Mouse (Mus musculus) myocyte (in vitro differentiated cells): ENCODE measurements around the gene Atp5g1.

ENCODE experiments used
- CEBPB ChIP-seq: IDR thresholded peaks from 2 replicates; pipeline ENCODE4 v1.6.1; 2011; ENCODE audit warnings: mild to moderate bottlenecking, moderate library complexity; ENCODE audit not compliant: poor library complexity, insufficient read depth, severe bottlenecking
- MAX ChIP-seq: IDR thresholded peaks from one replicate; pipeline ENCODE4 v1.6.1; 2011; ENCODE audit warnings: low read depth, mild to moderate bottlenecking, control low read depth
- MYOD1 ChIP-seq, 3 experiments: IDR thresholded peaks; one replicate each; pipeline ENCODE4 v1.6.1; 2011; ENCODE audit warnings: control low read depth in 2 of 3, low read depth in 2 of 3, mild to moderate bottlenecking in 2 of 3, moderate library complexity in 1 of 3; ENCODE audit not compliant: insufficient read length in 2 of 3, control insufficient read depth in 1 of 3
- MYOG ChIP-seq, 3 experiments: IDR thresholded peaks; one replicate each; pipeline ENCODE4 v1.6.1; 2011; ENCODE audit warnings: control low read depth in 2 of 3, low read depth in 2 of 3, mild to moderate bottlenecking in 2 of 3; ENCODE audit not compliant: insufficient read length in 2 of 3, control insufficient read depth in 1 of 3, insufficient read depth in 1 of 3
- POLR2A ChIP-seq: IDR thresholded peaks from one replicate; pipeline ENCODE4 v1.6.1; 2011; ENCODE audit warnings: low read depth, mild to moderate bottlenecking, control low read depth, moderate library complexity; ENCODE audit not compliant: insufficient read length
- POLR2AphosphoS2 ChIP-seq: IDR thresholded peaks from one replicate; pipeline ENCODE4 v1.6.1; 2011; ENCODE audit warnings: low read depth, control low read depth; ENCODE audit not compliant: insufficient read length
- TCF12 ChIP-seq: IDR thresholded peaks from one replicate; pipeline ENCODE4 v1.6.1; 2011; ENCODE audit warnings: mild to moderate bottlenecking, control low read depth; ENCODE audit not compliant: poor library complexity, insufficient read depth, severe bottlenecking
- USF1 ChIP-seq: IDR thresholded peaks from one replicate; pipeline ENCODE4 v1.6.1; 2011; ENCODE audit warnings: low read depth, mild to moderate bottlenecking, control low read depth, moderate library complexity

DNA sequence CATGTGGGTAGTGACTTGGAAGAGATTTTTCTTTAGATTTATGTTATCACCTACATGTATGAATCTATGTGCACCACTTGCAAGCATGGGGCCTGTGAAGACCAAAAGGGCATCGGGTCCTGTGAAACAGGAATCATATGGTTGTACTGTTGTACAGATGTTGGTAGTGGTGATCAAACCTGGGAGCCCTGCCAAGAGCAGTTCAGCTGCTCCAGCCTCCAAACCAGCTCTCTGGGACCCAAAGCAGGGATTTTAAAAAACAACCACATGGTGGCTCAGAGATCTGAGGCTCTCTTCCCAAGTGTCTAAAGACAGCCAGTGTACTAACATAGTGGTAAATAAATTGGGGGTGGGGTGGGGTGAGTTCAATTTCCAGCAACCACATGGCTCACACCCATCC is 32.9 kb upstream of the Atp5g1 start:
- TF ChIP-seq MYOD1 (IDR thresholded peaks at IDR 0.05; ENCODE audit: control insufficient read depth in 1 of 3, insufficient read length in 2 of 3, low read depth in 2 of 3), result no peak
- no peak for TF ChIP-seq POLR2A
- no peak for TF ChIP-seq TCF12
- TF ChIP-seq USF1, result no peak
- TF ChIP-seq MYOG (IDR thresholded peaks at IDR 0.05; ENCODE audit: control insufficient read depth in 1 of 3, insufficient read depth in 1 of 3, insufficient read length in 2 of 3, low read depth in 2 of 3), result no peak
- TF ChIP-seq POLR2AphosphoS2, result no peak
- TF ChIP-seq MAX, result no peak
- TF ChIP-seq CEBPB, result no peak
